Mouse (Mus musculus) midbrain, embryonic 16.5 days (tissue): ENCODE measurements at regions not wholly inside any gene's neighbourhood (a gene's known extent, or its start where the extent isn't known, plus 50 kb on each side); places are given as distances from the start of the nearest gene placed in this dataset.

Source experiments
- ATAC-seq: fragments of 200-750 bp; cut with Nextera tagmentation; 2 replicates; pipeline ENCODE4 v1.8.0; 2017; ENCODE audit warnings: moderate TSS enrichment
- H3K27ac ChIP-seq: fragments of 300-500 bp; sonication (generic); 2 replicates; pipeline ENCODE4 v1.5.1; 2014; ENCODE audit warnings: mild to moderate bottlenecking, low read length, mixed read lengths
- H3K27me3 ChIP-seq: fragments of 300-500 bp; sonication (generic); 2 replicates; pipeline ENCODE4 v1.6.1; 2014; ENCODE audit warnings: low read depth, low read length, mixed read lengths; ENCODE audit not compliant: control insufficient read depth, insufficient read depth
- H3K36me3 ChIP-seq: fragments of 300-500 bp; sonication (generic); 2 replicates; pipeline ENCODE4 v1.6.1; 2014; ENCODE audit warnings: mild to moderate bottlenecking, low read length, moderate library complexity, mixed read lengths; ENCODE audit not compliant: control insufficient read depth, insufficient read depth
- H3K4me1 ChIP-seq: fragments of 300-500 bp; sonication (generic); 2 replicates; pipeline ENCODE4 v1.6.1; 2014; ENCODE audit warnings: mild to moderate bottlenecking, low read length, mixed read lengths; ENCODE audit not compliant: control insufficient read depth, insufficient read depth
- H3K4me2 ChIP-seq: fragments of 300-500 bp; sonication (generic); 2 replicates; pipeline ENCODE4 v1.6.1; 2014; ENCODE audit warnings: mild to moderate bottlenecking, low read length, mixed read lengths
- H3K4me3 ChIP-seq: fragments of 300-500 bp; sonication (generic); 2 replicates; pipeline ENCODE4 v1.5.1; 2014; ENCODE audit warnings: low read depth, mild to moderate bottlenecking, low read length, moderate library complexity, mixed read lengths
- H3K9ac ChIP-seq: fragments of 300-500 bp; sonication (generic); 2 replicates; pipeline ENCODE4 v1.6.1; 2014; ENCODE audit warnings: low read depth, low read length, mixed read lengths
- H3K9me3 ChIP-seq: fragments of 300-500 bp; sonication (generic); replicated peaks from 2 replicates; pipeline ENCODE4 v1.6.1; 2014; ENCODE audit warnings: mild to moderate bottlenecking, low read length, mixed read lengths; ENCODE audit not compliant: control insufficient read depth, poor library complexity, severe bottlenecking
- WGBS: fragments of 180-500 bp; shearing (Covaris S2); extraction: QIAGEN DNeasy Blood & Tissue Kit; methylation state at CpG from one replicate; pipeline ENCODE4 v1.1.7; 2014; 5-methylcytosine and 5-hydroxymethylcytosine counted together

- Histone ChIP-seq H3K4me3 (no peak overlapping the region), H3K36me3 (no peaks in the 10 kb centered on the region), H3K9me3 (no peaks in the 10 kb centered on the region), H3K4me1 (no peaks in the 10 kb centered on the region), H3K27ac (no peak overlapping the region), H3K27me3 (no peaks in the 10 kb centered on the region), H3K4me2 (no peak overlapping the region), H3K9ac (no peak overlapping the region)
- WGBS, result 62% methylated on average over 7 of the region's 7 CpGs
- no peak for ATAC-seq
Measured at GRCm38 (mm10) chr4:31425135-31425534, 538.8 kb upstream of the Map3k7 start.

GRCm38 (mm10) chr4:31425716-31426115 lies 538.2 kb upstream of the Map3k7 start:
- Histone ChIP-seq H3K9ac (no peak overlapping the region), H3K4me3 (no peak overlapping the region), H3K9me3 (no peaks in the 10 kb centered on the region), H3K4me2 (no peak overlapping the region), H3K4me1 (no peaks in the 10 kb centered on the region), H3K36me3 (no peaks in the 10 kb centered on the region), H3K27me3 (no peaks in the 10 kb centered on the region), H3K27ac (no peak overlapping the region)
- no peak for ATAC-seq
- 96% methylated on average over 4 of the region's 4 CpGs for WGBS

DNA sequence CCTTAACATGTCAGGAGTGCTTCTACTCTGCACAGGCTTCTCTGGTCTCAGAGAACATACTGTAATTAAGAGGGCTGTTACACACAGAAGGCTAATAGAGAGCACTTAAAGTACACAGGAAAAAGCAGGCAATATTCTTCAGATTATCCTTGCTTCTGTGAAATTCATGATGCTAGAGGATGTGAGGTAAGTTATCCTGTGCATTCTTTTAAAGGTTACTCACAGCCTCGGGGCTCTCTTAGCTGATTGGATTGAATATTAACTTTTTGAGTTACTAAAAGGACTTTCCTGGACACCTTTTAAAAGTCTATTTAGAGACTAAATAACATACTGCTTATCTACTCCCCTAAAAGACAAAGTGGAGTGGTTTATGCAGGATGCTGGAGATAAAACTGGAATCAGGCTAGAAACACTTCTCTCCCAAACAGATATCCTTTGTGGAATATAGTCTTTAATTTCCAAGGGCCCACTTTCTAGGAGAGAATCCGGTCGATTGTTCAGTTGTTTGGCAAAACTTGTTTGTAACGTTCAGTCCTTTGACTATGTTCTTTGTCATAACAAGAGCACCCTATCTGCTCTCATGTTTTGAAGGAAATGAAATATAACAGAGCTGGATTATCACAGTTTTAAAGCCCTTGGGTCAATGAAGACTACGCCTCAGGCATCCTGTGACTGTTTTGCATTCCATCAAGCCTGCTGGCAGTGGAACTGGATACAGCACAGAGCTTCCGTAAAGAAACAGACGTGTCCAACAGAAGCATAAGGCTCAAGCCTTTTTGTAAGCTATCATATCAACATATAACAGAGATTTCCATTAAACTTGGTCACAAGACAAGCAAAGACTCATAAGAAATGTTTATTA lies 537.5 kb upstream of the Map3k7 start:
- Histone ChIP-seq H3K9me3 (no peaks in the 10 kb centered on the region), H3K4me1 (no peaks in the 10 kb centered on the region), H3K36me3 (no peaks in the 10 kb centered on the region), H3K9ac (no peak overlapping the region), H3K27me3 (no peaks in the 10 kb centered on the region), H3K4me2 (no peak overlapping the region), H3K4me3 (no peak overlapping the region), H3K27ac (no peak overlapping the region)
- WGBS, result 84% methylated on average over 7 of the region's 7 CpGs
- ATAC-seq, result no peak

- Histone ChIP-seq H3K9me3 (no peaks in the 10 kb centered on the region), H3K27me3 (no peaks in the 10 kb centered on the region), H3K4me3 (no peak overlapping the region), H3K4me1 (no peaks in the 10 kb centered on the region), H3K36me3 (no peaks in the 10 kb centered on the region), H3K27ac (no peak overlapping the region), H3K9ac (no peak overlapping the region), H3K4me2 (no peak overlapping the region)
- 90% methylated on average over 7 of the region's 7 CpGs for WGBS
- no peak for ATAC-seq
Measured at GRCm38 (mm10) chr4:31433943-31434342, 530.0 kb upstream of the Map3k7 start.

DNA sequence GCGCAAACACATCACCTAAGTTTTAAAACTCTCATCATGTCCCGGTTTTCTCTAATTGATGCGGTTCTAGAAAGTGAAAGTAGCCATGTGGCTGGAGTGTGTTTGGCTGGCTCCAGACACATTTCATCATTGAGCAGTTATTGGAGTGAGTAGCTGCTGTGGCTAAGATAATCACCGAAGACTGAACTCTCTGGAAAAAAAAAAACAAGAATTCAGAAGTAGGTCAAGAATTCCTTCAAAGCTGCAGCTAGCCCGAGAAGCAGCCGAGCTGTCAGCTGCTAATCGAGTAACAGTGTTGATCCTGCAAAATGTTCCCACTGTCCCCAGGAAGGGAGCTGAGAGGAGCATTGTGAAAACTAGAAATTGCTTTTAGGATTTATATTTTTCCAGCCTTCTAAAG lies 509.0 kb upstream of the Map3k7 start:
- no peaks in the 10 kb centered on the region for H3K36me3 ChIP-seq
- H3K9me3 ChIP-seq, result no peaks in the 10 kb centered on the region
- no peak for ATAC-seq
- 61% methylated on average over 7 of the region's 7 CpGs for WGBS
- H3K27me3 ChIP-seq, result no peaks in the 10 kb centered on the region
- no peak overlapping the region for H3K9ac ChIP-seq
- H3K4me2 ChIP-seq, result no peak overlapping the region
- no peak overlapping the region for H3K4me3 ChIP-seq
- no peak overlapping the region; the same call in 1 of the 2 replicates for H3K27ac ChIP-seq
- H3K4me1 ChIP-seq, result no peaks in the 10 kb centered on the region

DNA sequence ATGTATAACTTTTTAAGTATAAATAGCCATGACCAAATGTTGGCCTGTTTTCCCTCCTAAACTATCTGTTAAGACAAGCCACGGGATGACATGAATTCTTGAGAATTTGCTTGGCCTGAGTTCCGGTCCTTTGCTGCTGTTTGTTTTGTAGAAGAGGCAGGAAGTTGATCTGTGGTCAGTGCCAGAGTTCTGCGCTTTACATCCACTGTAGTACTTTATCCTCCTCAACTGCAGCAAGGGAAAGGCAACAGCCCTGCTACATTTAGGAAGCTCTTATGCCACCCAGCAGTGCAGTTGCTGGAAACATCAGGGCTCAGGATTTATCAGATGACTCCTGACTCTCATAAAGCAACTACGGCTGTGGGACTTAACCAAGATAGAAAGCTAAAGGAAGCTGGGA lies 508.4 kb upstream of the Map3k7 start:
- Histone ChIP-seq H3K4me3 (no peak overlapping the region), H3K4me2 (no peak overlapping the region), H3K27ac (no peak overlapping the region), H3K9ac (no peak overlapping the region), H3K27me3 (no peaks in the 10 kb centered on the region), H3K4me1 (no peaks in the 10 kb centered on the region), H3K36me3 (no peaks in the 10 kb centered on the region), H3K9me3 (no peaks in the 10 kb centered on the region)
- no peak for ATAC-seq
- WGBS, result 78% methylated on average over 4 of the region's 4 CpGs

- Histone ChIP-seq H3K4me2 (no peak overlapping the region), H3K4me3 (no peak overlapping the region), H3K4me1 (peaks cover 2% of the 10 kb centered on the region; the same call in 1 of the 2 replicates), H3K9ac (no peak overlapping the region), H3K27me3 (no peaks in the 10 kb centered on the region), H3K36me3 (no peaks in the 10 kb centered on the region), H3K9me3 (no peaks in the 10 kb centered on the region), H3K27ac (no peak overlapping the region)
- 83% methylated on average over 4 of the region's 4 CpGs for WGBS
- ATAC-seq, result no peak
Measured at GRCm38 (mm10) chr4:31462456-31462855, 501.4 kb upstream of the Map3k7 start.

- no peak for ATAC-seq
Measured at GRCm38 (mm10) chr4:31463130-31463698, 500.7 kb upstream of the Map3k7 start.

GRCm38 (mm10) chr4:31468306-31468705 lies 495.6 kb upstream of the Map3k7 start:
- H3K27me3 ChIP-seq, result no peaks in the 10 kb centered on the region
- no peaks in the 10 kb centered on the region for H3K4me1 ChIP-seq
- no peak overlapping the region for H3K27ac ChIP-seq
- H3K9ac ChIP-seq, result no peak overlapping the region
- H3K4me2 ChIP-seq, result no peak overlapping the region
- H3K4me3 ChIP-seq, result no peak overlapping the region
- no peak for ATAC-seq
- WGBS, result 71% methylated on average over 9 of the region's 9 CpGs
- H3K9me3 ChIP-seq, result no peaks in the 10 kb centered on the region
- H3K36me3 ChIP-seq, result no peaks in the 10 kb centered on the region

More at GRCm38 (mm10) chr4:31463130-31463698, 500.7 kb upstream of the Map3k7 start:
- H3K4me2 ChIP-seq, result no peak overlapping the region
- no peaks in the 10 kb centered on the region for H3K36me3 ChIP-seq
- H3K27ac ChIP-seq, result no peak overlapping the region
- H3K4me3 ChIP-seq, result no peak overlapping the region
- 88% methylated on average over 5 of the region's 5 CpGs for WGBS
- no peak overlapping the region for H3K9ac ChIP-seq
- no peaks in the 10 kb centered on the region for H3K9me3 ChIP-seq
- H3K27me3 ChIP-seq, result no peaks in the 10 kb centered on the region
- H3K4me1 ChIP-seq, result peaks cover 2% of the 10 kb centered on the region; the same call in 1 of the 2 replicates
